Mouse (Mus musculus) hindbrain, embryonic 13.5 days (tissue): ENCODE results near the gene Cdk19. TPM values are rescaled to one million over a fixed set of nuclear protein-coding genes. Genes with fewer than 3 reads are reported as not detected.

Experiments
- ATAC-seq: fragments of 200-750 bp; cut with Nextera tagmentation; 2 replicates; pipeline ENCODE4 v1.8.0; 2017; ENCODE audit warnings: moderate TSS enrichment; ENCODE audit not compliant: low FRiP score
- H3K27ac ChIP-seq: fragments of 300-500 bp; sonication (generic); 2 replicates; pipeline ENCODE4 v1.5.1; 2015; ENCODE audit warnings: inconsistent platforms, mild to moderate bottlenecking, moderate library complexity
- H3K27me3 ChIP-seq: fragments of 300-500 bp; sonication (generic); 2 replicates; pipeline ENCODE4 v1.6.1; 2015; ENCODE audit warnings: mild to moderate bottlenecking, inconsistent platforms
- H3K36me3 ChIP-seq: fragments of 300-500 bp; sonication (generic); 2 replicates; pipeline ENCODE4 v1.6.1; 2015; ENCODE audit warnings: mild to moderate bottlenecking, inconsistent platforms
- H3K4me1 ChIP-seq: fragments of 300-500 bp; sonication (generic); replicated peaks from 2 replicates; pipeline ENCODE4 v1.6.1; 2015; ENCODE audit warnings: inconsistent platforms
- H3K4me2 ChIP-seq: fragments of 300-500 bp; sonication (generic); 2 replicates; pipeline ENCODE4 v1.6.1; 2015; ENCODE audit warnings: inconsistent platforms, mild to moderate bottlenecking, moderate library complexity
- H3K4me3 ChIP-seq: fragments of 300-500 bp; sonication (generic); 2 replicates; pipeline ENCODE4 v1.5.1; 2015; ENCODE audit warnings: mild to moderate bottlenecking, inconsistent platforms
- H3K9ac ChIP-seq: fragments of 300-500 bp; sonication (generic); 2 replicates; pipeline ENCODE4 v1.6.1; 2015; ENCODE audit warnings: mild to moderate bottlenecking, inconsistent platforms
- H3K9me3 ChIP-seq: fragments of 300-500 bp; sonication (generic); 2 replicates; pipeline ENCODE4 v1.6.1; 2016; ENCODE audit warnings: inconsistent platforms
- WGBS: fragments of 180-500 bp; shearing (Covaris S2); methylation state at CpG from one replicate; pipeline ENCODE4 v1.1.7; 2015; 5-methylcytosine and 5-hydroxymethylcytosine counted together
- polyA plus RNA-seq: library from polyadenylated mRNA; unstranded; fragments of >200 nt; fragmentation: Nextera tagmentation; extraction: Ambion mirVana; gene quantifications from 2 replicates; pipeline ENCODE4 v1.2.1, GENCODE M21; 2015

Gene Cdk19
- polyA plus RNA-seq, 1 experiment from 2014 or later, result 12.7 TPM

GRCm38 (mm10) chr10:40450171-40450570, 110.8 kb downstream of the Cdk19 start:
- ATAC-seq, result no peak
- 99% methylated on average over 4 of the region's 4 CpGs for WGBS
- Histone ChIP-seq H3K4me3 (no peak overlapping the region), H3K9me3 (no peaks in the 10 kb centered on the region), H3K4me1 (peaks cover 19% of the 10 kb centered on the region), H3K4me2 (no peak overlapping the region), H3K36me3 (no peaks in the 10 kb centered on the region), H3K27me3 (no peaks in the 10 kb centered on the region), H3K27ac (no peak overlapping the region), H3K9ac (no peak overlapping the region)

- no peak overlapping the region for H3K27ac ChIP-seq
- no peak overlapping the region for H3K9ac ChIP-seq
- WGBS, result 93% methylated on average over 1 of the region's 1 CpGs
- no peaks in the 10 kb centered on the region for H3K27me3 ChIP-seq
- H3K4me3 ChIP-seq, result no peak overlapping the region
- no peaks in the 10 kb centered on the region for H3K9me3 ChIP-seq
- no peak for ATAC-seq
- no peaks in the 10 kb centered on the region; the same call in 1 of the 2 replicates for H3K4me1 ChIP-seq
- no peak overlapping the region for H3K4me2 ChIP-seq
- H3K36me3 ChIP-seq, result peaks cover 5% of the 10 kb centered on the region; the same call in 1 of the 2 replicates
Observed at GRCm38 (mm10) chr10:40457116-40457515, 117.8 kb downstream of the Cdk19 start.

GRCm38 (mm10) chr10:40459141-40459540, 119.8 kb downstream of the Cdk19 start:
- Histone ChIP-seq H3K4me3 (no peak overlapping the region), H3K36me3 (peaks cover 5% of the 10 kb centered on the region; the same call in 1 of the 2 replicates)

GRCm38 (mm10) chr10:40461362-40461761, 122.0 kb downstream of the Cdk19 start:
- no peak overlapping the region for H3K4me2 ChIP-seq
- no peak overlapping the region for H3K4me3 ChIP-seq
- H3K4me1 ChIP-seq, result no peaks in the 10 kb centered on the region; the same call in 1 of the 2 replicates
- H3K36me3 ChIP-seq, result peaks cover 5% of the 10 kb centered on the region; the same call in 1 of the 2 replicates
- ATAC-seq, result no peak
- H3K27ac ChIP-seq, result no peak overlapping the region
- no peaks in the 10 kb centered on the region for H3K9me3 ChIP-seq
- 93% methylated on average over 6 of the region's 6 CpGs for WGBS
- H3K9ac ChIP-seq, result no peak overlapping the region
- H3K27me3 ChIP-seq, result no peaks in the 10 kb centered on the region

More at GRCm38 (mm10) chr10:40459141-40459540, 119.8 kb downstream of the Cdk19 start:
- Histone ChIP-seq H3K4me2 (no peak overlapping the region), H3K27me3 (no peaks in the 10 kb centered on the region), H3K4me1 (no peaks in the 10 kb centered on the region; the same call in 1 of the 2 replicates), H3K9me3 (no peaks in the 10 kb centered on the region), H3K27ac (no peak overlapping the region), H3K9ac (no peak overlapping the region)
- WGBS, result 91% methylated on average over 17 of the region's 17 CpGs
- ATAC-seq, result no peak

- no peak for ATAC-seq
- no peaks in the 10 kb centered on the region; the same call in 1 of the 2 replicates for H3K4me1 ChIP-seq
- H3K27ac ChIP-seq, result no peak overlapping the region
- no peaks in the 10 kb centered on the region for H3K27me3 ChIP-seq
- peaks cover 8% of the 10 kb centered on the region for H3K36me3 ChIP-seq
- H3K9ac ChIP-seq, result no peak overlapping the region
- no peak overlapping the region for H3K4me2 ChIP-seq
- WGBS, result 60% methylated on average over 3 of the region's 3 CpGs
- H3K4me3 ChIP-seq, result no peak overlapping the region
- no peaks in the 10 kb centered on the region for H3K9me3 ChIP-seq
Observed at GRCm38 (mm10) chr10:40462257-40462656, 122.9 kb downstream of the Cdk19 start.

- H3K4me2 ChIP-seq, result no peak overlapping the region
- no peaks in the 10 kb centered on the region for H3K27me3 ChIP-seq
- no peaks in the 10 kb centered on the region for H3K4me1 ChIP-seq
- H3K9ac ChIP-seq, result no peak overlapping the region
- ATAC-seq, result no peak
- H3K36me3 ChIP-seq, result peaks cover 17% of the 10 kb centered on the region
- H3K4me3 ChIP-seq, result no peak overlapping the region
- H3K27ac ChIP-seq, result no peak overlapping the region
- 87% methylated on average over 8 of the region's 8 CpGs for WGBS
- no peaks in the 10 kb centered on the region for H3K9me3 ChIP-seq
Observed at GRCm38 (mm10) chr10:40467174-40467911, 128.0 kb downstream of the Cdk19 start.

- no peak overlapping the region for H3K4me2 ChIP-seq
- peaks cover 21% of the 10 kb centered on the region for H3K36me3 ChIP-seq
- H3K27ac ChIP-seq, result no peak overlapping the region
- no peaks in the 10 kb centered on the region for H3K27me3 ChIP-seq
- 96% methylated on average over 1 of the region's 1 CpGs for WGBS
- H3K4me1 ChIP-seq, result no peaks in the 10 kb centered on the region
- H3K9me3 ChIP-seq, result no peaks in the 10 kb centered on the region
- ATAC-seq, result no peak
- H3K4me3 ChIP-seq, result no peak overlapping the region
- H3K9ac ChIP-seq, result no peak overlapping the region
Observed at GRCm38 (mm10) chr10:40467912-40468254, 128.5 kb downstream of the Cdk19 start.

GRCm38 (mm10) chr10:40469145-40469544, 129.8 kb downstream of the Cdk19 start:
- Histone ChIP-seq H3K9me3 (no peaks in the 10 kb centered on the region), H3K4me1 (no peaks in the 10 kb centered on the region), H3K27ac (no peak overlapping the region), H3K4me3 (no peak overlapping the region), H3K27me3 (no peaks in the 10 kb centered on the region), H3K4me2 (no peak overlapping the region), H3K36me3 (peaks cover 28% of the 10 kb centered on the region), H3K9ac (no peak overlapping the region)
- 89% methylated on average over 2 of the region's 2 CpGs for WGBS
- ATAC-seq, result no peak

- H3K9me3 ChIP-seq, result no peaks in the 10 kb centered on the region
- no peak overlapping the region for H3K4me2 ChIP-seq
- no peaks in the 10 kb centered on the region for H3K4me1 ChIP-seq
- H3K4me3 ChIP-seq, result no peak overlapping the region
- no peak for ATAC-seq
- H3K9ac ChIP-seq, result no peak overlapping the region
- H3K27ac ChIP-seq, result no peak overlapping the region
- H3K27me3 ChIP-seq, result no peaks in the 10 kb centered on the region
- WGBS, result 92% methylated on average over 5 of the region's 5 CpGs
- peaks cover 66% of the 10 kb centered on the region for H3K36me3 ChIP-seq
Observed at GRCm38 (mm10) chr10:40476535-40477285, 137.3 kb downstream of the Cdk19 start.

- Histone ChIP-seq H3K27ac (no peak overlapping the region), H3K36me3 (peaks cover 63% of the 10 kb centered on the region), H3K27me3 (no peaks in the 10 kb centered on the region), H3K4me3 (no peak overlapping the region), H3K4me2 (no peak overlapping the region), H3K9ac (no peak overlapping the region), H3K4me1 (no peaks in the 10 kb centered on the region), H3K9me3 (no peaks in the 10 kb centered on the region)
- WGBS, result 95% methylated on average over 18 of the region's 18 CpGs
- no peak for ATAC-seq
Observed at GRCm38 (mm10) chr10:40477426-40478075, 138.2 kb downstream of the Cdk19 start.

- Histone ChIP-seq H3K27ac (no peak overlapping the region), H3K4me2 (no peak overlapping the region), H3K27me3 (no peaks in the 10 kb centered on the region), H3K4me1 (no peaks in the 10 kb centered on the region), H3K9me3 (no peaks in the 10 kb centered on the region), H3K4me3 (no peak overlapping the region), H3K9ac (no peak overlapping the region), H3K36me3 (peaks cover 53% of the 10 kb centered on the region)
- ATAC-seq, result no peak
- WGBS, result 96% methylated on average over 3 of the region's 3 CpGs
Observed at GRCm38 (mm10) chr10:40478626-40479025, 139.3 kb downstream of the Cdk19 start.

- no peaks in the 10 kb centered on the region for H3K27me3 ChIP-seq
- no peak for ATAC-seq
- no peaks in the 10 kb centered on the region for H3K4me1 ChIP-seq
- no peak overlapping the region for H3K9ac ChIP-seq
- no peak overlapping the region for H3K4me2 ChIP-seq
- no peak overlapping the region for H3K27ac ChIP-seq
- no peaks in the 10 kb centered on the region for H3K9me3 ChIP-seq
- WGBS, result 100% methylated on average over 1 of the region's 1 CpGs
- H3K4me3 ChIP-seq, result no peak overlapping the region
- peaks cover 53% of the 10 kb centered on the region for H3K36me3 ChIP-seq
Observed at GRCm38 (mm10) chr10:40479216-40479615, 139.9 kb downstream of the Cdk19 start.
